Mouse (Mus musculus) hindbrain, embryonic 13.5 days (tissue): Measurements from ENCODE around the gene Oas1e. TPM values are rescaled to one million over a fixed set of nuclear protein-coding genes. Genes with fewer than 3 reads are reported as not detected.

Source experiments
- ATAC-seq: fragments of 200-750 bp; cut with Nextera tagmentation; 2 replicates; pipeline ENCODE4 v1.8.0; 2017; ENCODE audit warnings: moderate TSS enrichment; ENCODE audit not compliant: low FRiP score
- H3K27ac ChIP-seq: fragments of 300-500 bp; sonication (generic); 2 replicates; pipeline ENCODE4 v1.5.1; 2015; ENCODE audit warnings: inconsistent platforms, mild to moderate bottlenecking, moderate library complexity
- H3K27me3 ChIP-seq: fragments of 300-500 bp; sonication (generic); 2 replicates; pipeline ENCODE4 v1.6.1; 2015; ENCODE audit warnings: mild to moderate bottlenecking, inconsistent platforms
- H3K36me3 ChIP-seq: fragments of 300-500 bp; sonication (generic); 2 replicates; pipeline ENCODE4 v1.6.1; 2015; ENCODE audit warnings: mild to moderate bottlenecking, inconsistent platforms
- H3K4me1 ChIP-seq: fragments of 300-500 bp; sonication (generic); replicated peaks from 2 replicates; pipeline ENCODE4 v1.6.1; 2015; ENCODE audit warnings: inconsistent platforms
- H3K4me2 ChIP-seq: fragments of 300-500 bp; sonication (generic); 2 replicates; pipeline ENCODE4 v1.6.1; 2015; ENCODE audit warnings: inconsistent platforms, mild to moderate bottlenecking, moderate library complexity
- H3K4me3 ChIP-seq: fragments of 300-500 bp; sonication (generic); 2 replicates; pipeline ENCODE4 v1.5.1; 2015; ENCODE audit warnings: mild to moderate bottlenecking, inconsistent platforms
- H3K9ac ChIP-seq: fragments of 300-500 bp; sonication (generic); 2 replicates; pipeline ENCODE4 v1.6.1; 2015; ENCODE audit warnings: mild to moderate bottlenecking, inconsistent platforms
- H3K9me3 ChIP-seq: fragments of 300-500 bp; sonication (generic); 2 replicates; pipeline ENCODE4 v1.6.1; 2016; ENCODE audit warnings: inconsistent platforms
- WGBS: fragments of 180-500 bp; shearing (Covaris S2); methylation state at CpG from one replicate; pipeline ENCODE4 v1.1.7; 2015; 5-methylcytosine and 5-hydroxymethylcytosine counted together
- polyA plus RNA-seq: library from polyadenylated mRNA; unstranded; fragments of >200 nt; fragmentation: Nextera tagmentation; extraction: Ambion mirVana; gene quantifications from 2 replicates; pipeline ENCODE4 v1.2.1, GENCODE M21; 2015

Gene Oas1e
- polyA plus RNA-seq, 1 experiment from 2014 or later, result not detected

- 0 out of 2 replicates have a peak, but pooled peaks cover 14% of the 10 kb centered on the region for H3K27me3 ChIP-seq
- no peak overlapping the region for H3K27ac ChIP-seq
- H3K4me3 ChIP-seq, result no peak overlapping the region
- no peaks in the 10 kb centered on the region for H3K36me3 ChIP-seq
- no peaks in the 10 kb centered on the region for H3K9me3 ChIP-seq
- H3K9ac ChIP-seq, result no peak overlapping the region
- ATAC-seq, result no peak
- no peaks in the 10 kb centered on the region for H3K4me1 ChIP-seq
- no peak overlapping the region for H3K4me2 ChIP-seq
- WGBS, result 77% methylated on average over 8 of the region's 8 CpGs
These were observed 30.3 kb downstream of the Oas1e start for GRCm38 (mm10) chr5:120765010-120765409.

DNA sequence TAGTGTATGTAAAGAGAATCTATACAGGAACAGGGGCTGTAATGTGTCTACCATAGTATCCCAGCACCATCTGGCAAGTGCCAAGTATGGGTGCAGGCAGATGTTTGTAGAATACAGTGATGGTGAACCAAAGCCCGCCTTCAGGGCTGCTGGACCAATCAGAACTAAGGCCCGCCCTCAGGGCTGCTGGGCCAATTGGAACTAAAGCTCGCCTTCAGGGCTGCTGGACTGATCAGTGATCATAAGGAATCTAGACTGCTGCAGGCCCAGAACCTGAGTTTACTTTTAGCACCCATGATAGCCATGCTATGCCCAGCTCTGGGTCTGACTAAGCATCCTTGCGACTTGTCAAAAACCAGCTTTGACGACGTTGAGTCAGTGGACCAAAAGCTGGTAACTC, 33.4 kb downstream of the Oas1e start:
- Histone ChIP-seq H3K9ac (no peak overlapping the region), H3K4me2 (no peak overlapping the region), H3K36me3 (no peaks in the 10 kb centered on the region), H3K27ac (no peak overlapping the region), H3K4me3 (no peak overlapping the region), H3K4me1 (no peaks in the 10 kb centered on the region), H3K27me3 (0 out of 2 replicates have a peak, but pooled peaks cover 14% of the 10 kb centered on the region), H3K9me3 (no peaks in the 10 kb centered on the region)
- ATAC-seq, result peak; percentile 59; the same call in 1 of the 2 replicates
- WGBS, result 19% methylated on average over 6 of the region's 6 CpGs

DNA sequence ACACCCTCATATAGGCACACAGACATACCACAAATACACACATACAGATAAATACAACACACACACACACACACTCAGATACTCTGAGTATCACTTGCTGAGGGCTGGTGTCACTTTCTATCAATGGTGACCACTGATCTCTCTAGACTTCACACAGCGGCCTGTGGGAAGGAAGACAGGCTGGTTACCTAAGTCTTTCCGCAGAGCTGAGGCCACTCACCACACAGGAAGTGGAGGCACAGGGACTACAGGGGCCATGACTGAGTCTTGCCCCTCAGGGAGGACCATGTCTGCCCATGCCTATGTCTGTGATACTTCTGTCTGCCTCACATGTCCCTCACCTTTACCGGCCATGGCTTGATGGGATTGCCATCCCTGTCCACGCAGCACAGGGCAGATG, 41.1 kb downstream of the Oas1e start:
- H3K36me3 ChIP-seq, result no peaks in the 10 kb centered on the region
- peaks cover 6% of the 10 kb centered on the region; the same call in 1 of the 2 replicates for H3K27me3 ChIP-seq
- WGBS, result 95% methylated on average over 4 of the region's 4 CpGs
- no peak overlapping the region for H3K4me3 ChIP-seq
- H3K4me1 ChIP-seq, result no peaks in the 10 kb centered on the region
- no peak overlapping the region for H3K27ac ChIP-seq
- no peak for ATAC-seq
- H3K9ac ChIP-seq, result no peak overlapping the region
- no peak overlapping the region for H3K4me2 ChIP-seq
- no peaks in the 10 kb centered on the region for H3K9me3 ChIP-seq

GRCm38 (mm10) chr5:120752786-120753185, 42.5 kb downstream of the Oas1e start:
- no peaks in the 10 kb centered on the region for H3K36me3 ChIP-seq
- H3K27me3 ChIP-seq, result peaks cover 6% of the 10 kb centered on the region; the same call in 1 of the 2 replicates
- no peak overlapping the region for H3K9ac ChIP-seq
- WGBS, result 77% methylated on average over 3 of the region's 3 CpGs
- H3K9me3 ChIP-seq, result no peaks in the 10 kb centered on the region
- no peak for ATAC-seq
- no peaks in the 10 kb centered on the region for H3K4me1 ChIP-seq
- H3K4me3 ChIP-seq, result no peak overlapping the region
- H3K4me2 ChIP-seq, result no peak overlapping the region
- no peak overlapping the region for H3K27ac ChIP-seq

- Histone ChIP-seq H3K4me2 (no peak overlapping the region), H3K36me3 (no peaks in the 10 kb centered on the region), H3K9me3 (no peaks in the 10 kb centered on the region), H3K4me3 (no peak overlapping the region), H3K27me3 (peaks cover 6% of the 10 kb centered on the region; the same call in 1 of the 2 replicates), H3K4me1 (no peaks in the 10 kb centered on the region), H3K27ac (no peak overlapping the region), H3K9ac (no peak overlapping the region)
- 79% methylated on average over 3 of the region's 3 CpGs for WGBS
- ATAC-seq, result no peak
These were observed 44.1 kb downstream of the Oas1e start for GRCm38 (mm10) chr5:120751206-120751605.

DNA sequence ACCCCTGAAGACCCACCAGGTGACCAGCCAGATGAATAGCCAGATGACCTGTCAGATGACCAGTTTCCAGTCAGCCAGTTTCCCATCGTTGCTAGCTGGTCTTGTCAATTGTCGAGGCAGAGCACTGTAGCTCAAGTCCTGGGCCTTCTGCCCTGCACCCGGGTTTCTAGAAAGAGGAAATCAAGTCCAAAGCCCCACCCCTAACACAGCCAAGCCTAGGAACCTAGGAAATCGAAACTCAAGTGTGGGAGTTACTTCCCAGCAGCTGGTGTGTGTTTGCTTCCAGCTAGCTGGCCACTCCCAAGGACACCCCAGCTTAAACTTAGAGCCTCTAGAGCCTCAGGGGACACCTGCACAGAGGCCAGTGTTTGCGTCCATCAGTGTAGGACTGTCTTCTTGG, 45.6 kb downstream of the Oas1e start, which contains the start of gene Oas2:
TSS of gene Oas2 (minus strand) at position 166 of the 400 bp plus-strand sequence.
- H3K4me1 ChIP-seq, result no peaks in the 10 kb centered on the region

DNA sequence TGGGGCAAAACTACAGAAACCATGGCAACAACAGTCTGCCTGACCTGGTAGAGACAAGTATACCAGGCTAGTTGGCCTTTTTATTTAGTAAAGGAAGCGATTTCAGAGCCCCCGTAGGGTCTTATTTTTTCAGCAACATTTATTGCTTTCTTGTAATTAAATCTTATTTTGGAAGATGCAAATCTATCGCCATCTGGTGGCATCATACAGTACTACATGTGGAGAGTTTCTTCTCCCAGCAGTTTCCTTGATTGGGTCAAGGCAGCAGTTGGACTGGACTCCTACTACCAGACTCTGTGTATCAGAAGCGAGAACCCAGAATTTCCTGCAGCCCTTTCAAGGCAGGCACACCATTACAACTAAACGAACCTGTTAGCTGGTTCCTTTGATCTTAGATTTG, 48.9 kb downstream of the Oas1e start:
- Histone ChIP-seq H3K27ac (no peak overlapping the region), H3K9ac (no peak overlapping the region), H3K4me1 (no peaks in the 10 kb centered on the region), H3K4me2 (no peak overlapping the region), H3K9me3 (no peaks in the 10 kb centered on the region), H3K27me3 (peaks cover 9% of the 10 kb centered on the region; the same call in 1 of the 2 replicates), H3K36me3 (no peaks in the 10 kb centered on the region), H3K4me3 (no peak overlapping the region)
- WGBS, result 18% methylated on average over 5 of the region's 5 CpGs
- ATAC-seq, result no peak

More for the DNA sequence above, 45.6 kb downstream of the Oas1e start, which contains the start of gene Oas2:
- Histone ChIP-seq H3K4me3 (no peak within 1 kb of the TSS), H3K27ac (no peak within 1 kb of the TSS), H3K9ac (no peak within 1 kb of the TSS), H3K27me3 (peaks cover 6% of the 10 kb centered on the region; the same call in 1 of the 2 replicates), H3K36me3 (no peaks in the 10 kb centered on the region), H3K4me2 (no peak within 1 kb of the TSS), H3K9me3 (no peaks in the 10 kb centered on the region)
- WGBS, result 74% methylated on average over 5 of the region's 5 CpGs
- no peak for ATAC-seq

- 0 out of 2 replicates have a peak, but pooled peaks cover 7% of the 10 kb centered on the region for H3K27me3 ChIP-seq
- no peak overlapping the region for H3K4me2 ChIP-seq
- no peak overlapping the region for H3K9ac ChIP-seq
- H3K9me3 ChIP-seq, result no peaks in the 10 kb centered on the region
- no peaks in the 10 kb centered on the region for H3K36me3 ChIP-seq
- no peak for ATAC-seq
- H3K4me3 ChIP-seq, result no peak overlapping the region
- 31% methylated on average over 4 of the region's 4 CpGs for WGBS
- no peaks in the 10 kb centered on the region for H3K4me1 ChIP-seq
- no peak overlapping the region for H3K27ac ChIP-seq
These were observed 53.2 kb downstream of the Oas1e start for GRCm38 (mm10) chr5:120742125-120742524.

Other genes starting within 250 kb of the Oas1e start
- 18.2 and 18.7 TPM in 2 replicates for gene Tpcn1, start 206.9 kb downstream of the Oas1e start, polyA plus RNA-seq
- 2.4 and 2.6 TPM in 2 replicates for gene Iqcd, start 206.5 kb downstream of the Oas1e start, polyA plus RNA-seq
- 26.2 TPM in 2 replicates for gene Rita1, start 182.9 kb downstream of the Oas1e start, polyA plus RNA-seq
- gene Ddx54, start 182.8 kb downstream of the Oas1e start, polyA plus RNA-seq, result 44.0 and 47.7 TPM in 2 replicates
- 0.28 and 0.49 TPM in 2 replicates for gene Cfap73, start 161.3 kb downstream of the Oas1e start, polyA plus RNA-seq
- gene Rasal1, start 146.7 kb downstream of the Oas1e start, polyA plus RNA-seq, result 0.14 TPM in 2 replicates
- 34.5 and 34.8 TPM in 2 replicates for gene Dtx1, start 83.6 kb downstream of the Oas1e start, polyA plus RNA-seq
- 0.14 and 0.25 TPM in 2 replicates for gene Oas2, start 45.7 kb downstream of the Oas1e start, polyA plus RNA-seq
- gene Oas3, start 17.9 kb downstream of the Oas1e start, polyA plus RNA-seq, result 0.65 and 0.69 TPM in 2 replicates
- gene Oas1c, start 17.0 kb upstream of the Oas1e start, polyA plus RNA-seq, result 0.54 and 0.57 TPM in 2 replicates
- gene Oas1f, start 51.8 kb upstream of the Oas1e start, polyA plus RNA-seq, result not detected in 2 replicates
- not detected in 2 replicates for gene Oas1h, start 65.9 kb upstream of the Oas1e start, polyA plus RNA-seq
- gene Oas1g, start 92.1 kb upstream of the Oas1e start, polyA plus RNA-seq, result 0.19 TPM in 1 of 2 replicates, not detected in the other
- gene Oas1a, start 112.0 kb upstream of the Oas1e start, polyA plus RNA-seq, result 0.49 and 0.85 TPM in 2 replicates
- not detected in 2 replicates for gene Oas1d, start 119.0 kb upstream of the Oas1e start, polyA plus RNA-seq
- gene Rph3a, start 214.6 kb upstream of the Oas1e start, polyA plus RNA-seq, result 15.0 and 16.1 TPM in 2 replicates